Mouse (Mus musculus) spleen, postnatal 36 days (tissue): ENCODE measurements around the gene 4930502E18Rik.
A peak's percentile ranks its signal among the peaks of the same experiment; 100 is the strongest.
"Not testable (repeated sequence)": the region's sequence is repeated elsewhere in the genome, so short reads cannot be mapped to it uniquely, and the experiment has no call there.

Experiments used
- DNase-seq, 2 experiments: peaks; one replicate each; pipeline ENCODE4 v3.0.0; 2022; ENCODE audit warnings: low spot score in 2 of 2, mixed read lengths in 1 of 2

The 4930502E18Rik gene

DNA sequence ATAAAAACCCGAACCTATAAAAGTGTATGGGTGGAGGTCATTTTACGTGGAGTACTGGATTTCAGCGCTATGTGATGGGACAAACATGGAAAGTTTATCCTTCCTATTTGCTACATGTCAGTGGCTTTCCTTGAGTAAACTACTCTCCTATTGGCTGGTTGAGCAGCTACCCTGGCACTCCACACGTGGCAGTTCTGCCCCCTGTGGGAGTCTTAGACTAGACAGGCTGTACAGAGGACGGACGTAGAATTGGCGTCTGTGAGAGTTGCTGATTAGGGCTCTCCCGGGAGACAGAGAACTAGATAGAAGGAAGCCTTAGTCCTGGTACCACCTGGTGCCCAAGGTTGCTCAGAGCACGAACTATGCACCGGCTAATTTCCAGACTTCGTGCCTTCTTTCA is at the start of gene 4930502E18Rik:
Gene 4930502E18Rik (plus strand): TSS at position 231 of the 400 bp plus-strand sequence.
- DNase-seq = no peak

DNA sequence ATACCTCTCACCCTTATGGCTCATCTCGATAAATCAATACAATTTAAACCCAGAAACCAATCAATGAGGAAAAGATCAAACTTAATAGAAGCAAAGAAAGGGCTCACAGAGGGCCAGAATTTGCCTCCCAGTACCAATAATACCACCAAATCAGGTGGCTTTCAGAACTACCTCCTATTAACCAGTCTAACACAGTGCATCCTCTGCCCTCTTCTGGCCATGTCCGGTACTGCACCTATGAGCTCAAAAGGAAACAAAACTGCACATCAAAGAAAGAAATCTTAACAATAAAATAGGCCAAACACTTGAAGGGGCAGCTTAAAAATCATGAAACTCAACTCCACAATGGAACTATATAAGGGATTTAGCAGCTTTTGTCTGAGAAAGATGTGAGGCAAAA is 47.7 kb upstream of the 4930502E18Rik start:
- DNase-seq = peak; percentile 13 to 23

DNA sequence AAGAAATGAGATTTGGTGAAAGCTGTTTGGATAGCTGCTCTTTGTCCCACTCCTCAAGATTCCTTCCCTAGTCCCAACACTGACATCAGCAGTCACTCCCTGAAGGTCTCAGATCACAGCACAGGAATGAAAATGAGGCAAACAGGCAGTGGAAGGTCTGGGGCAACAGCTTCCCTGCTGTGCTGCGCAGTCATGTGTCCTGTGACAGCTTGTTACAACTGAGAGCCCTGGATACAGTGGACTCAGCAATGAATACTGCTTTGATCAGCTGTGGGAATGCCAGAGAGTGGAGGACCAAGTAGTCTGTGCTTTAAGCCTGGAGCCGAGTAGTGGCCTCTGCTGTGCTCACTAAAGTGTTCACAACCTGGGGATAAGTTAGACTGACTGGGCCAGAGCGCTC is 42.0 kb upstream of the 4930502E18Rik start:
- DNase-seq = not testable (repeated sequence)

DNA sequence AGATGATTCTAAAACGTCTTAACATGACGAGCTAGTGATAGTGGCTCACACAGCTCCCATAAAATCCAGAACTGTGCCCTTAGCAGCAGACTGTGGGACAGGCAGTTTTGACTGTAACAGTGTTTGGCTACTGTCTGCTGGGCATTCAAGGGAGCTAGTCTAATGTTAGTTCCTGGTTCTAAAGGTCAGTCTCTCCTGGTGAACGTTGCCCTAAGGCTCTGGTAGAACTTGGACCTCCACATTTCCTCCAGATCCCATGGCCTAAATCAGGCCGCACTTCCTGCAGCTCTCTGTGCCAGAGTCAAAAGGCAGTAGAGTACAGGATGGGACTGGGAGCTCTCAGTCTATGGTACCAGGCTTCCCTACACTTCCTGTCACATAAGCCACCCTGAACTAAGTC is 40.0 kb upstream of the 4930502E18Rik start:
- not testable (repeated sequence) for DNase-seq

DNA sequence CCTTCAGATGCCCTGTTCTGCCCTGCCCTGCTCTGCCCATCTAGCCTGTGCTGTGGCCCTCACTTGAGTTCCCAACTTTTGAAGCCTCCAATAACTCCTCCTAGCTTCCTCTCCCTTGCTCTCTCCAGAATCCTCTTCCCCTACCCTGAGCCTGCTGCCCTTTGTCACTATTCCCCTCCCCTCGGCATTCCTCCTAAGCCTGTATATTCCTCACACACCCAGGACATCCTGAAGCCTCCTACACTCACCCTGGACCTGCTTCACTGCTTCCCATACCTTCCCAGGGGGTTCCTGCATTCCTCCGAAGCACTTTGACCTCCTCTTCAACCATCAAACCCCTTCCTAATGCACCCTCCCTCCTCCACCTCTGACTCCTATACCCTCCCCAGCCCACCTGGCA is 32.6 kb upstream of the 4930502E18Rik start:
- no peak for DNase-seq

DNA sequence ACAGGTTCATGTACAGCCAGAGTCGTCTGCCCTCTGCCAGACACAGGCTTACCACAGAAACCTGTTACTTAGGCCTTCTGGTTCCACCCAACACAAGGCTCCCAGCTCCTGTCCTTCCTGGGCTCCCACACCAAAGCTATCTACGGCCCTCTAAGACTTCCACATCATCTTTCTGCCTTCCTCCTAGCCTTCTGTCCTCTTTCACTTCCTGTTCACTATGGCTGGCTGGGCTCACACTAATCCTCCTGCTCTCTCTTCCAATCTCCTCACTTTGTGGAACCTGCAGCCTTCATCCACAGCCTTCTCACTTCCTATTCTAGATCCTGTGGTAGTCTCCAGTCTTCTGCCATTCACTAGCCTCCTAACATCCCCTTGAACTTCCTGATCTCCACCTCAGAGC is 31.5 kb upstream of the 4930502E18Rik start:
- DNase-seq = no peak

DNA sequence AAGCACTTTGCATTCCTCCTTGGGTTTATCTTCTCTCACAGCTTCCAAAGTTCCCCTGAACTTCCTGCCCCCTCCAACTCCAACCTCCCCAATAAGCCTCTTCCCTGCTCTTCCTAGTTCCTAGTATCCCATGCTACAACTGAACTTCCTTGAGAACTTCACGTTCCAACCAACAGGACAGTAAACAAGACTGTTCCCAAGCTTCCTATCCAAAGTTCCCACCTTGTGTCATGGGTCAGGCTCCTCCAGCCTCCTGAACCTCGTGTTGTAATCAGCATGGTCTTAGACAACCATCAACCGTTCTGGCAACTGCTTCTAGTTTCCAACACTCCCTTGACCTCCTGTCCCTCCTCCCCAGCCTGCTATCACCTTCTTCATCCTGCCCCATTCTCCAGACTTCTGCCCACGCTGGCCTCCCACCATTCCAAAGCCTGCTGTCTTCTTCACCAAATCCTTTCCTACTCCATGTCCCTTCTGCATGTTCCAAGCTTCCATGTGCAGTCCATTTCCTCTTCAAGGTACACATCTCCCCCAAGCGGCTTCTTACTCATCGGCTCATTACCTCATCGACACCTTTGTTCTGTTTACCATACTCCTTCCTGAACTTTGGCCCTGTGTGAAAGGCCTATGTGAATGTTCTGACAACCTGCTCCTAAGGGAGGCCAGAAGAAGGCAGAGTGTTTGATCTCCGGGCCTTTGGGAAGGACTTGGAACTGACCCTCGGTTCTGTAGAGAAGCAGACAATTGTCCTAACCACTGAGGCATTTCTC is 30.4 kb upstream of the 4930502E18Rik start:
- no peak for DNase-seq

DNA sequence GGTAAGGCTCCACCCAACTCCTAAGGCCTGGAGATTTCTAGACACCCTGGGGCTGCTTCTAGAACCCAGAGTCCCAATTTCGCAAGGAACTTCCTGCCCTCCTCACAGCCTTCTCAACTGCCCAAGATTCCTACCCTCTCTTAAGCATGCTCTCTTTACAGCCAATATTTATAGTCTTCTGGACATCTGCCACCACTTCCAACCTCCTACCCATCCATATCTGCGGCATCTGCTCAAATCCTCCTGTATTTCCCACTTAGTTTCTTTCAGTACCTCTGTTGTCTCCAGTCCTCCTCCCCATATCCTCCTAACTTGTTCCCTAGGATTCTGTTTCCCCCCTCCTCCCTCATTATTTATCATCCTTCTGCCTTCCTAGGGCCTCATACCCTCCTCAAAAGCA is 25.4 kb upstream of the 4930502E18Rik start:
- DNase-seq = no peak

DNA sequence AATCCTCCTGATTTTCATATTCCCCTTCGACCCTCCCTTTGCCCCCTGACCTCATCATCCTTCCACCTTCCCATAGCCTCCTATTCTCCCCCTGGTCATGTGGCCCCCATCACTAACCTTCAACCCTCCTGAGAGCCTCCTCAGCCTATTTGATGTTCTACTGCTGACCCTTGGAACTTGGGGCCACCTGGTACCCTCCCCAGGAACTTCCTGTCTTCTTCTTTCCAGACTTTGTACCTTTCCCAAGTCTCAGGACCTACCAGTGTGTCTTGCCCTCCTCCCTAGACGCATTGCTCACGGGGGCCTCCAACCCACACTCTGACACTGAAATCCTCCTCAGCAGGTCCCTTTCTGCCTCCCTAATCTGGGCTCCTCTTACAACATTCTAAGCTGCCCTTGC is 22.0 kb upstream of the 4930502E18Rik start:
- no peak for DNase-seq

DNA sequence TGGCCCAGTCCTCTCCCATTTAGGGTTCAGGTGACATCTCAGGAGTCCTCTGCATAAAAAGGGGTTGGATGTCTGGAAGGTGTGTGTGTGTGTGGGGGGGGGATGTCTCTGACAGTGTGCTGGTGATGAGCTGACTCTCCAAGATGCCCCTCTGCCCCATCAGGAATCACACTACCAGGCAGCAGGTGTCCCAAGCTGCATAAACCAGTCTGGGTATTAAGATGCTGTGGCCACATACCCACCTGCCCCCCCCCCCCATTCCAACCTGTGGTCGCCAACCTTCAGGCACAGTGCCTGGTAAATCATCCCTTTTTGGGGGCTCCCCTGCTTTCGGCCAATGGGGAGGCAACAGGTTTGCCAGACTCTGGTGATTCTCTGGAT is 8.7 kb upstream of the 4930502E18Rik start:
- no peak for DNase-seq

DNA sequence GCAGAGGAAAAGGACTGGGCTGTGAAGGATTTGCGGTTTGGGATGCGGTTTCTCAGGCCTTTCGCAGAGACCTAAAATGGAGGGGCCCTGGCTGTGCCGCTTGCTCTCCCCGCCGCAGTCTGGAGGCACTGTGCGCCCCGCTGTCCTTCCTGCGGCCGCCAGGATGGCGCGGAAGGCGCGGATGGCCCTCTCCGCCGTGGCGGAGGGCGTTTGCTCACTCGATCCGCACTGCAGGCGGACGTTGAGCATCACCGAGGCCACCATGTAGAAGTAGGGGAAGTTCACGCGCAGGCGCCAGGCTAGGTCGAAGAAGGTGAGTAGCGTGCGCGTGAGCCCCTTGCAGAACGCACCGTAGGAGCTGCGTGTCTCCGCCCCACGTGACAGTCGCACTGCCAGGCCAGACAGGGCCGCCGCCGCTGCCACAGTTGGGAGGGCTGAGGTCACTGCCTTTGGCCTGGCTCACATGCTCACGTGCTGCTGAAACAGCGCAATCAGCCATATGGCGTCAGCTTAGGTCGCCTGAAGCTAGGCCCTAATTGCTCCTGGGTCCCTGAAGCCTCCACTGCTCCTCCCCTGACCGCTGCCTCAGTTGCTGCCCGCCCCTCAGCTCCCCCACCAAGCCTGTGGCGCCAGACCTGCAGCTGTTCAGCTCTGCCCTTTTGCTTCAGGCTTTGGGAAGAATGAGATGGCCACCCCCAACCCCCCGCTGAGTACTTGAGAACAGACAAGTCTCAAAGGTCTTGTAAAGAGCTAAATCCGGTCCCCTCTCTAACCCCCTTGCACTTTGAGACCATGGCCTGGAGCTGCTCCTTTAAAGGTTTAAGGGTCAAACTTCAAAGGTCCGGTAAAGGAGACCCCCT is 8.1 kb upstream of the 4930502E18Rik start:
- no peak for DNase-seq

DNA sequence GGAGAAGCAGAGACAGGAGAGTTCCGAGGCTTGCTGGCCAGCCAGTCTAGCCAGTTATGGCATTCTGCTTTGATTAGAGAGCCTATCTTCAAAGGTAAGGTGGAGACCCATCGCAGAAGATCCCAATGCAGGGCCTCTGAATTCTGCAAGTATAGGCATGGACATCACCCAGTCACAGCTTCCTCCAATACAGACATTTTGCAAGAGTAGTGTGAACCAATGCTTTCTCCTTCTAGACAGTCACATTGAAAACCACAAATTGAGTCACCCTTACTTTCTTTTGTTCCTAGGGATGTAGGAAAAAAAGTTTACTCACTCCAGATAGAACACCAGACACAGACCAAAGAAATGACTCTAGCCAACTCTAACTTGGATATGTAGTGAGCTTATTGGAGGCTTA is 4.3 kb downstream of the 4930502E18Rik start:
- no peak for DNase-seq

DNA sequence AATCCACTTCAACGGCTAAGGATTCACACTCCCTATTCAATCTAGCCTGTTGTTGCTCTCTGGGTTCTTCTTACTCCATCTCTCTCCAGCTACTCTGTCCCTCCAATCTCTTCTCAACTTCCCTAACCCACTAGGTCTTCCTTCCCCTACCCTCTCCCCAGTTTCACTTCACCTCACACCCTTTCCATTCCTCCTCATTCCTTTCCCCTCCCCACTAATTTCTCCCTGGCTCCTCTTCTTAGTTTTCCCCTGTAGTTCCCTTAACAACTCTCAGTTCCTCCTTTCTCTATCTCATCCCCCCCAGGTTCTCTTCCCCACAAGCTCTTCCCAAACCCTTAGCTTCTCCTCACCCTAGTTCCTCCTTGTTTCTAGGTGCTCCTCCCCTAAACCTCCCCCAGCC is 28.2 kb downstream of the 4930502E18Rik start:
- DNase-seq = no peak

DNA sequence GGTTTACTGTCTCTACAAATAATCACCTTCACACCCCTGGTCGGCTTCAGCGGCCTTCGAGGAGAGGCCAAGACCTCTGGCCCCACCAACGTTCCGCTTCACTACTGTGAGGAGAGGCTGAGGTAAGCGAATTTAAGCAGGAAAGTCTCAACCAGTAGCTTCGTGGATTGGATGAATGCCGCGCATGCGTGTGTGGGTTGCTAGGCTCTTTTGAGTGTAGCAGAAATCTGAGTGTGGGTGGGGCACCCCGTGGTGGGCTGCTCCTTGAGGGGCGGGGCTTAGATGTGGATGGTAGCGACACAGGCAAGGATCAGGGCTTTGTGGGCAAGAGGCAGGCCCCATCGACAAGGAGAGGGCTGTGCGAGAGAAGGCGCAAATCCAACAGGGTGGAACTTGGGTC is 33.1 kb downstream of the 4930502E18Rik start, which contains the start of gene 1700013H16Rik:
Gene 1700013H16Rik (minus strand): TSS at position 96 of the 400 bp plus-strand sequence.
- no peak for DNase-seq

DNA sequence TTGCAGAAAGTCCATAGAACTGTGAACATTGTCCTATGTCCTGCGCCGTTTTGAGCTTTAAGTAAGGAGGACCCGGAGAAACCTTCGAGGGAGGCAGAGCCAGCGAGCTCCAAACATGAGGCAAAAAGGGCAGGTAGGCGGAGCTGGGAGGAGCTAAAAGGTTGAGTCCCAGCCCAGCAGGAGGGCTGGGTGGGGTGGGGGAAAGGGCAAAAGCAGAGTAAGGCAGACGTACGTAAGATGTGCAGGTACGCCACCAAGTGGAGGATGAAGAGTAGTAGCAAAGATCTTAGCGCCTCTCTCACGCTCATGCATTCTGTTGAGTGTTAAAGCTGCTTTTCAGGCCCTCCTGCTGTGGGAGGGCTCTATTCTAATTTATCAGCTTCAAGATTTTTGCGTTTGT is 51.6 kb downstream of the 4930502E18Rik start, which contains the start of gene Zfp36l3:
Gene Zfp36l3 (minus strand): TSS at position 119 of the 400 bp plus-strand sequence.
- no peak for DNase-seq
